Mouse (Mus musculus) MEL (cell line): ENCODE results near the gene Togaram2. TPM values are rescaled to one million over a fixed set of nuclear protein-coding genes. Genes with fewer than 3 reads are reported as not detected.

Experiments
- DNase-seq: peaks from one replicate; pipeline ENCODE4 v3.0.0; 2011; ENCODE audit warnings: low read depth, low spot score
- H3K27ac ChIP-seq: 2 replicates; pipeline ENCODE4 v1.5.1; 2012; ENCODE audit warnings: low read depth, mild to moderate bottlenecking, control low read depth, low read length, moderate library complexity; ENCODE audit not compliant: control insufficient read depth
- H3K27me3 ChIP-seq, 2 experiments: fragments of 150-350 bp in 1 of 2; sonication (generic) in 1 of 2; 2 replicates each; pipeline ENCODE4 v1.6.1; 2012; ENCODE audit warnings: low read length in 2 of 2, mild to moderate bottlenecking in 2 of 2, improper control_type of control experiment in 1 of 2, moderate library complexity in 1 of 2; ENCODE audit not compliant: insufficient read depth in 2 of 2, control insufficient read depth in 1 of 2
- H3K36me3 ChIP-seq, 2 experiments: 2 replicates each; pipeline ENCODE4 v1.6.1; 2012 to 2014; ENCODE audit warnings: low read length in 2 of 2, improper control_type of control experiment in 1 of 2, inconsistent platforms in 1 of 2, mild to moderate bottlenecking in 1 of 2; ENCODE audit not compliant: insufficient read depth in 2 of 2, control insufficient read depth in 1 of 2
- H3K4me1 ChIP-seq, 2 experiments: fragments of 150-350 bp in 1 of 2; sonication (generic) in 1 of 2; 2 replicates each; pipeline ENCODE4 v1.6.1; 2012; ENCODE audit warnings: low read length in 2 of 2, improper control_type of control experiment in 1 of 2, mild to moderate bottlenecking in 1 of 2; ENCODE audit not compliant: insufficient read depth in 2 of 2, control insufficient read depth in 1 of 2
- H3K4me3 ChIP-seq, 2 experiments: fragments of 150-350 bp in 1 of 2; sonication (generic) in 1 of 2; 2 replicates each; pipeline ENCODE4 v1.5.1; 2012; ENCODE audit warnings: low read depth in 2 of 2, low read length in 2 of 2, mild to moderate bottlenecking in 2 of 2, moderate library complexity in 2 of 2, control low read depth in 1 of 2, improper control_type of control experiment in 1 of 2; ENCODE audit not compliant: control insufficient read depth in 1 of 2, insufficient read depth in 1 of 2
- H3K79me2 ChIP-seq: 2 replicates; pipeline ENCODE4 v1.6.1; 2012; ENCODE audit warnings: mild to moderate bottlenecking, low read length, moderate library complexity; ENCODE audit not compliant: control insufficient read depth, poor library complexity, insufficient read depth
- H3K9ac ChIP-seq: 2 replicates; pipeline ENCODE4 v1.6.1; 2012; ENCODE audit warnings: low read depth, mild to moderate bottlenecking, control low read depth, low read length, moderate library complexity; ENCODE audit not compliant: control insufficient read depth, poor library complexity, severe bottlenecking
- H3K9me3 ChIP-seq: fragments of 150-350 bp; sonication (generic); replicated peaks from 2 replicates; pipeline ENCODE4 v1.6.1; 2012; ENCODE audit warnings: mild to moderate bottlenecking, low read length, improper control_type of control experiment, moderate library complexity; ENCODE audit not compliant: insufficient read depth
- BHLHE40 ChIP-seq: IDR thresholded peaks from 2 replicates; pipeline ENCODE4 v1.6.1; 2012; ENCODE audit warnings: low read depth, mild to moderate bottlenecking, inconsistent platforms, low read length, improper control_type of control experiment, borderline replicate concordance
- CHD1 ChIP-seq: IDR thresholded peaks from 2 replicates; pipeline ENCODE4 v1.6.1; 2012; ENCODE audit warnings: low read depth, mild to moderate bottlenecking, inconsistent platforms, low read length, improper control_type of control experiment
- CTCF ChIP-seq, 3 experiments: IDR thresholded peaks in 2 of 3; conservative IDR thresholded peaks in 1 of 3; 2 replicates each; pipeline ENCODE4 v1.5.1; 2011 to 2012; ENCODE audit warnings: low read length in 3 of 3, low read depth in 2 of 3, mild to moderate bottlenecking in 2 of 3, improper control_type of control experiment in 1 of 3, inconsistent platforms in 1 of 3, mixed read lengths in 1 of 3, moderate library complexity in 1 of 3; ENCODE audit not compliant: control insufficient read depth in 1 of 3, insufficient read depth in 1 of 3, poor library complexity in 1 of 3, severe bottlenecking in 1 of 3
- ETS1 ChIP-seq: IDR thresholded peaks from 2 replicates; pipeline ENCODE4 v1.6.1; 2012; ENCODE audit warnings: low read depth, mild to moderate bottlenecking, inconsistent platforms, low read length, improper control_type of control experiment, moderate library complexity
- GABPA ChIP-seq: IDR thresholded peaks from 2 replicates; pipeline ENCODE4 v1.6.1; 2012; ENCODE audit warnings: low read depth, mild to moderate bottlenecking, inconsistent platforms, low read length, improper control_type of control experiment, moderate library complexity
- JUND ChIP-seq: IDR thresholded peaks from 2 replicates; pipeline ENCODE4 v1.6.1; 2011; ENCODE audit warnings: low read depth, mild to moderate bottlenecking, improper control_type of control experiment, low read length
- KAT2A ChIP-seq: conservative IDR thresholded peaks from 2 replicates; pipeline ENCODE4 v1.6.1; 2012; ENCODE audit warnings: low read depth, low read length, improper control_type of control experiment, inconsistent platforms
- MAFK ChIP-seq: IDR thresholded peaks from 2 replicates; pipeline ENCODE4 v1.6.1; 2011; ENCODE audit warnings: low read depth, mild to moderate bottlenecking, low read length, improper control_type of control experiment, borderline replicate concordance
- MAZ ChIP-seq: IDR thresholded peaks from 2 replicates; pipeline ENCODE4 v1.6.1; 2012; ENCODE audit warnings: low read depth, mild to moderate bottlenecking, inconsistent platforms, low read length, improper control_type of control experiment
- MEF2A ChIP-seq: IDR thresholded peaks from 2 replicates; pipeline ENCODE4 v1.6.1; 2014; ENCODE audit warnings: low read depth, mild to moderate bottlenecking, inconsistent platforms, low read length, improper control_type of control experiment; ENCODE audit not compliant: poor library complexity, insufficient replicate concordance, severe bottlenecking; ENCODE audit errors: extremely low read depth
- MXI1 ChIP-seq: IDR thresholded peaks from 2 replicates; pipeline ENCODE4 v1.6.1; 2011; ENCODE audit warnings: mild to moderate bottlenecking, low read depth, low read length, improper control_type of control experiment
- MYC ChIP-seq: IDR thresholded peaks from 2 replicates; pipeline ENCODE4 v1.6.1; 2011; ENCODE audit warnings: low read depth, mild to moderate bottlenecking, low read length, improper control_type of control experiment, moderate library complexity
- NRF1 ChIP-seq: IDR thresholded peaks from 2 replicates; pipeline ENCODE4 v1.6.1; 2014; ENCODE audit warnings: low read depth, mild to moderate bottlenecking, inconsistent platforms, low read length, improper control_type of control experiment, moderate library complexity; ENCODE audit not compliant: poor library complexity, insufficient read depth, severe bottlenecking
- POLR2AphosphoS2 ChIP-seq: IDR thresholded peaks from 2 replicates; pipeline ENCODE4 v1.6.1; 2011; ENCODE audit warnings: low read length, improper control_type of control experiment
- RAD21 ChIP-seq: IDR thresholded peaks from 2 replicates; pipeline ENCODE4 v1.6.1; 2011; ENCODE audit warnings: mild to moderate bottlenecking, low read depth, low read length, improper control_type of control experiment
- RCOR1 ChIP-seq: IDR thresholded peaks from 2 replicates; pipeline ENCODE4 v1.6.1; 2012; ENCODE audit warnings: low read depth, mild to moderate bottlenecking, inconsistent platforms, low read length, improper control_type of control experiment
- UBTF ChIP-seq: IDR thresholded peaks from 2 replicates; pipeline ENCODE4 v1.6.1; 2012; ENCODE audit warnings: low read depth, mild to moderate bottlenecking, inconsistent platforms, low read length, improper control_type of control experiment, moderate library complexity, borderline replicate concordance; ENCODE audit not compliant: insufficient read depth
- USF1 ChIP-seq: IDR thresholded peaks from 2 replicates; pipeline ENCODE4 v1.6.1; 2014; ENCODE audit warnings: low read depth, mild to moderate bottlenecking, inconsistent platforms, low read length, improper control_type of control experiment, moderate library complexity
- ZC3H11A ChIP-seq: IDR thresholded peaks from 2 replicates; pipeline ENCODE4 v1.6.1; 2012; ENCODE audit warnings: low read depth, mild to moderate bottlenecking, inconsistent platforms, low read length, improper control_type of control experiment
- ZKSCAN1 ChIP-seq: IDR thresholded peaks from 2 replicates; pipeline ENCODE4 v1.6.1; 2012; ENCODE audit warnings: low read depth, mild to moderate bottlenecking, inconsistent platforms, low read length, improper control_type of control experiment, moderate library complexity
- ZNF384 ChIP-seq: IDR thresholded peaks from 2 replicates; pipeline ENCODE4 v1.6.1; 2012; ENCODE audit warnings: low read depth, mild to moderate bottlenecking, inconsistent platforms, low read length, improper control_type of control experiment
- polyA plus RNA-seq, 2 experiments: library from polyadenylated mRNA; stranded (reverse) in 1 of 2; unstranded in 1 of 2; fragments of >175 nt in 1 of 2; fragments of >200 nt in 1 of 2; gene quantifications; 2 replicates each; pipeline versions ENCODE4 v1.2.1 to v1.2.4; 2012; ENCODE audit warnings: low replicate concordance in 2 of 2, low read depth in 1 of 2; ENCODE audit not compliant: insufficient read length in 2 of 2, insufficient read depth in 1 of 2, missing spikeins in 1 of 2
- total RNA-seq: library from RNA; depleted of rRNA; stranded (reverse); fragments of 300-350 nt; gene quantifications from 2 replicates; pipeline ENCODE4 v1.2.3, GENCODE M21; 2012

Gene Togaram2
- total and polyA plus RNA-seq, 3 experiments = not detected

- H3K27ac ChIP-seq = no peak overlapping the region
- no peaks in the 10 kb centered on the region for H3K79me2 ChIP-seq
- no peaks in the 10 kb centered on the region for H3K36me3 ChIP-seq
- no peaks in the 10 kb centered on the region; a peak in 1 of 4 replicates for H3K27me3 ChIP-seq
- H3K9ac ChIP-seq = no peak overlapping the region
- no peak for DNase-seq
- no peaks in the 10 kb centered on the region for H3K9me3 ChIP-seq
- H3K4me1 ChIP-seq = no peaks in the 10 kb centered on the region
- H3K4me3 ChIP-seq = no peak overlapping the region
- TF ChIP-seq UBTF = no peak
- TF ChIP-seq BHLHE40 = no peak
- TF ChIP-seq MAZ = no peak
- no peak for TF ChIP-seq ZKSCAN1
- TF ChIP-seq RAD21 = no peak
- no peak for TF ChIP-seq USF1
- no peak for TF ChIP-seq NRF1
- no peak for TF ChIP-seq CTCF (IDR thresholded peaks at IDR 0.05 in 2 of 3, conservative IDR thresholded peaks at IDR 0.05 in 1 of 3; ENCODE audit: control insufficient read depth in 1 of 3, insufficient read depth in 1 of 3, low read depth in 2 of 3, low read length in 3 of 3, poor library complexity in 1 of 3, severe bottlenecking in 1 of 3)
- TF ChIP-seq CHD1 = no peak
- no peak for TF ChIP-seq ZC3H11A
- TF ChIP-seq GABPA = no peak
- TF ChIP-seq RCOR1 = no peak
- TF ChIP-seq MYC = no peak
Measured at GRCm38 (mm10) chr17:71747561-71747960, 74.5 kb downstream of the Togaram2 start.

GRCm38 (mm10) chr17:71749616-71750168 lies 76.6 kb downstream of the Togaram2 start:
- Histone ChIP-seq H3K9me3 (no peaks in the 10 kb centered on the region), H3K79me2 (no peaks in the 10 kb centered on the region), H3K27ac (no peak overlapping the region), H3K36me3 (no peaks in the 10 kb centered on the region), H3K4me3 (no peak overlapping the region), H3K4me1 (no peaks in the 10 kb centered on the region), H3K9ac (no peak overlapping the region), H3K27me3 (no peaks in the 10 kb centered on the region; a peak in 1 of 4 replicates)
- DNase-seq = no peak
- TF ChIP-seq BHLHE40 (no peak), ZNF384 (no peak), JUND (no peak), POLR2AphosphoS2 (no peak), GABPA (no peak), CHD1 (no peak), MYC (no peak), MXI1 (no peak), KAT2A (no peak), ETS1 (no peak), MAFK (no peak), MEF2A (no peak), MAZ (no peak)
